Mouse (Mus musculus): ENCODE results near the gene Klf13.
A peak's percentile ranks its signal among the peaks of the same experiment; 100 is the strongest.

DNA sequence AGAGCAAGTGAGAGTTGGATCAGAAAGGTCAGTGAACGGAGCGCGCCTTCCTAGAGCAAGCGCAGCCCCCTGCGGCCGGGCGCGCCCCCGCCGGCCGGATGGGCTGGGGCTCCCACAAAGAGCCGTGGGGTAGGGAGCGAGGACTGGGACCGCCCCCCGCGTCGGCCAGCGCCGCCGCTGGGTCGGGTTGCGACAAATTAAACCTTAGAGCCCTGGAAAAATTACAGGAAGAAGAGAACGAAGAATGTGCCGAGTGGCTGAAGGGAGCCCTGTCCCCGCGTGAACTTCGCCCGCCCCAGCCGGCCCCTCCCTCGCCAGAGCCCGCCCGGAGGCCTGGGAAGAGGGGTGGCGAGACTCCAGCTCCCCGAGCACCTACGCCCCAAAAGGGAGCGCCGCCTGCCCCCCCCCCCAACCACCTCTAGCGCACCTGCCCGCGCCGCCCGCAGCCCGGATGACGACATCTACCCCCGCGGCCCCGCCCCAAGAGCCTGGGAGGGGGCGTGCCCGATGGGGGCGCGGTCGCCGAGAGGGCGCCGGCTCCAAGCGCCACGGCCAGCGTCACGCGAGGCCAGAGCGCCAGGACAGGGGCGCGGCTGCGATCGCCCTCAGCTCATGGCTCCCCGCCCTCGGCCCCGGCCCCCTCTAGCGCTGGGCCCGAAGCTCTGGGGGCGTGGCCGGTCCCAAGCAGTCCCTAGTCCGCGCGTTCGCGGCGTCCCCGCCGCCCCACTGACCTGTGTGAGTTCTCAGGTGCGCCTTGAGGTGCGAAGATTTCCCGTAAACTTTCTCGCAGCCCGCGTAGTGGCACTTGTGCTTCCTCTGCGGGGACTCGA lies 1.3 kb downstream of the Klf13 start:
- no peak for TF ChIP-seq EP300 (IDR thresholded peaks at IDR 0.05)
- peak; percentile 49 for TF ChIP-seq CTCF (IDR thresholded peaks at IDR 0.05)
